Mouse (Mus musculus) liver, adult 2 months (tissue): ENCODE results near the gene Artn.

ENCODE experiments used
- CTCF ChIP-seq: fragments of 200-500 bp; IDR thresholded peaks from 2 replicates; pipeline ENCODE4 v1.5.1; 2011; ENCODE audit warnings: low read depth, low read length, control low read depth
- POLR2A ChIP-seq: fragments of 200-500 bp; IDR thresholded peaks from 2 replicates; pipeline ENCODE4 v1.6.1; 2011; ENCODE audit warnings: low read length, control low read depth; ENCODE audit not compliant: insufficient read depth; ENCODE audit errors: extremely low read depth

GRCm38 (mm10) chr4:117974719-117975118, 45.2 kb upstream of the Artn start:
- TF ChIP-seq CTCF (no peak), POLR2A (no peak)
